Mouse (Mus musculus): ENCODE measurements at regions not wholly inside any gene's neighbourhood (a gene's known extent, or its start where the extent isn't known, plus 50 kb on each side); places are given as distances from the start of the nearest gene placed in this dataset.

DNA sequence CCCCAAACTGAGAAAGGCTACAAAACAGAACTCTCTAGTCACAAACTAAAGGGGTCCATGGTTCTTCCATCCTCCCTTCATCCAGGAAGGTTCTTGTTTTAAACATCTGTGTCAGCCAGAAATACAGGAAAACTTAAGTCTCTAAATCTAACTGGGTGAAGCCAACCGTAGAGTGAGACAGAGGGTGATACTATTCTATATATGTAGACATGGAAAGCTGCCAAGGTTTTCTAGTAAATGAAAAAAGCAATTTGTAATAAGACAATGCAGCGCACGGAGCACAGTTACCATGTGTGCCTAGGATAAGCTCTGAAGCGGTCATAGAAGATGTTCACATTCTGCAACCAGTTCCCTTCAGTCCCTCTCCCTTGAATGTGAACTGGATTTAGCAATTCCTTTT, 55.4 kb downstream of the Ppp1r3c start:
- DNase-seq (ENCODE audit: low read depth, low spot score) = peak; percentile 33

DNA sequence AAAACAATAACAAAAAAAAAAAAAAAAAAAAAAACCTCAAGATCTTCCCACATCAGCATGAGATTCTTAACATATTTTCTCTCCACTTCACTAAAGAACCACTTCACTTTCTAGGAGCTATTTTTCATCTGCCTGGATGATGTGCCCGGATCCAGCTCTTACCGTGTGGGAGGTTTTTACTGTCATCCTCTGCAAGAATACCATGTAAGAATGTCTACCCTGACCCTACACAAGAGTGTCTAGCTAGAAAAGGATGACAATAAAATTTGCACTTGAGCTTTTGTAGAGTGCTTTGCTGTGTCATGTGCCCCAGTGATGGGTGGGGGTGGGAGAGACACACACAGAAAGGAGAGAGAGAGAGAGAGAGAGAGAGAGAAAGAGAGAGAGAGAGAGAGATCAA, 56.1 kb downstream of the Ppp1r3c start:
- DNase-seq (ENCODE audit: low read depth, low spot score) = peak; percentile 71

- peak; percentile 68 for DNase-seq (ENCODE audit: low read depth, low spot score)
Observed at GRCm38 (mm10) chr19:36679028-36679820, 57.2 kb downstream of the Ppp1r3c start.

DNA sequence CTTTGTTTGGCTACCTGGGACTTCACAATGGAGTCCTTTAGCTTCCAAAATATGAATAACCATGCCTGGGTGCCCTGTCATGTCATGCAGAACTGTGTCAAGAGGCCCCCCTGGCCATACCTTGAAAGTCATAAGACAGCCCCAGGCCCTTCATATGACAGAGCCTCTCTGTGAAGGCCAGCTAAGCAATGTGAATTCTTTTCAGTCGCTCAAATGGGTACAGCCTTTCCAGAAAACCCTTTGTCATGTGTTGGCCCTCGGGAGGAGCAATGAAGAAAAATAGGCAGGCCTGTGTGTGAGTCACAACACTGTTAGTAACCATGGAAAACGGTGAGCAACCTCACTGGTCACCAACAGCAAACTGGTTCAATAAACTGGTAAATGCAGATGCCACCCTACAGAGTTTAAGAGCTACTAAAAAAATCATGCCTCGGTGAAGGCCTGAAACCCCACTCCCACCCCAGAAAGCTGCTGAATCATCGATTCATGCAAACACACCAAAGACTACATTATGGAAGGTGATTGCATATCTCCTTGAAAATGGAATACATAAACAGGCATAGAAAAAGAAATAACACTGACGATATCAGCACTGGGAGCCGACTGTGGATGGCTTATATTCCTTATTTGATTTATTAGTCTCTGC, 57.9 kb downstream of the Ppp1r3c start:
- no peak for DNase-seq (ENCODE audit: low read depth, low spot score)

- peak; percentile 44 for DNase-seq (ENCODE audit: low read depth, low spot score)
Observed at GRCm38 (mm10) chr19:36677101-36678081, 59.1 kb downstream of the Ppp1r3c start.

DNA sequence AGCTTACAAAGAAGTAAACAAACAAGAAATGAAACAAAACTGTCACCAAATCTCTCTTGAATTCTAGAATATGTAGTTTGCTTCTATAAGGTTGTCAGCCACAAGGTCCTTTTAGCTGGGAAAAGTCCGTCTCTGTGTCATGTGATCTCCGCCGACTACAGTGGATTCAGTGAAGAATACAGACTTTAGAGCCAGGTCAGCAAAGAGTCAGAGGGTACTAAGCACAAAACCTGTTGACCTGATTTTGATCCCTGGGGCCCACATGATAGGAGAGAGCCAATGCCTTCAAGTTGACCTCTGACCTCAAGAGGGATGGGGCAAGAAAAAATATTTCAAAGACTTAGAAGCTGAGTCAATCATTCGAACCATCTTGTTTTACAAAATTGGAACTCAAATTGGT, 61.5 kb downstream of the Ppp1r3c start:
- no peak for DNase-seq (ENCODE audit: low read depth, low spot score)

- DNase-seq (ENCODE audit: low read depth, low spot score) = no peak
Observed at GRCm38 (mm10) chr19:36670813-36671212, 65.6 kb downstream of the Ppp1r3c start.

All from brain, adult 2 months (tissue).